Mouse (Mus musculus): ENCODE data around the gene Clec2e. TPM values are rescaled to one million over a fixed set of nuclear protein-coding genes. Genes with fewer than 3 reads are reported as not detected.
"Not testable (repeated sequence)": the region's sequence is repeated elsewhere in the genome, so short reads cannot be mapped to it uniquely, and the experiment has no call there.

Gene Clec2e
- under 1 TPM; 0.15 to 0.36 TPM for total RNA-seq (2021)
- long read RNA-seq, experiment 1: 0 reads
- long read RNA-seq, experiment 2: 0 reads

- not testable (repeated sequence) for DNase-seq
These were observed at the start of gene Clec2e for GRCm38 (mm10) chr6:129100794-129101193. Clec2e (minus strand) TSS chr6:129100913.

GRCm38 (mm10) chr6:129146812-129147211 is 46.1 kb upstream of the Clec2e start:
- DNase-seq: no peak
- intact Hi-C loops (cut with DNase I): no loop called here

More at GRCm38 (mm10) chr6:129100794-129101193, at the start of gene Clec2e:
- intact Hi-C loops (cut with DNase I): not testable (repeated sequence)

GRCm38 (mm10) chr6:129132604-129133341 is 32.1 kb upstream of the Clec2e start:
- no peak for DNase-seq
- intact Hi-C loops (cut with DNase I): no loop called here

- intact Hi-C loops (cut with DNase I): no loop called here
- no peak for DNase-seq
These were observed 26.1 kb upstream of the Clec2e start for GRCm38 (mm10) chr6:129126861-129127260.

- intact Hi-C loops (cut with DNase I); DNase-seq: not testable (repeated sequence)
These were observed 23.8 kb upstream of the Clec2e start for GRCm38 (mm10) chr6:129124531-129124930.

GRCm38 (mm10) chr6:129116223-129116622 is 15.5 kb upstream of the Clec2e start:
- no peak for DNase-seq
- intact Hi-C loops (cut with DNase I): no loop called here

- intact Hi-C loops (cut with DNase I); DNase-seq: not testable (repeated sequence)
These were observed 13.5 kb upstream of the Clec2e start for GRCm38 (mm10) chr6:129114237-129114636.

GRCm38 (mm10) chr6:129113769-129114168 is 13.1 kb upstream of the Clec2e start:
- intact Hi-C loops (cut with DNase I): no loop called here
- DNase-seq: no peak

- DNase-seq: no peak
- intact Hi-C loops (cut with DNase I): no loop called here
These were observed 12.4 kb upstream of the Clec2e start for GRCm38 (mm10) chr6:129113030-129113673.

- no peak for DNase-seq
- intact Hi-C loops (cut with DNase I): no loop called here
These were observed 11.8 kb upstream of the Clec2e start for GRCm38 (mm10) chr6:129112526-129112925.

GRCm38 (mm10) chr6:129107916-129108315 is 7.2 kb upstream of the Clec2e start:
- DNase-seq: no peak
- intact Hi-C loops (cut with DNase I): no loop called here

GRCm38 (mm10) chr6:129102858-129103555 is 2.3 kb upstream of the Clec2e start:
- DNase-seq: no peak
- intact Hi-C loops (cut with DNase I): no loop called here

- intact Hi-C loops (cut with DNase I): no loop called here
- DNase-seq: no peak
These were observed 891 bp upstream of the Clec2e start for GRCm38 (mm10) chr6:129101604-129102003.

GRCm38 (mm10) chr6:129097929-129098328 is 2.8 kb downstream of the Clec2e start:
- intact Hi-C loops (cut with DNase I): loop anchor here (2.0 to 10.0 kb wide), 2 partner anchors 147 to 243 kb away; no protein-coding TSS in a partner anchor
- DNase-seq: no peak

GRCm38 (mm10) chr6:129095166-129095565 is 5.5 kb downstream of the Clec2e start:
- intact Hi-C loops (cut with DNase I): loop anchor here (10.0 kb wide), 1 partner anchor 240 kb away; no protein-coding TSS in a partner anchor
- no peak for DNase-seq

- DNase-seq: not testable (repeated sequence)
- intact Hi-C loops (cut with DNase I): loop anchor here (2.0 to 5.0 kb wide), 2 partner anchors 168 to 279 kb away; no protein-coding TSS in a partner anchor
These were observed 12.1 kb downstream of the Clec2e start for GRCm38 (mm10) chr6:129088596-129088995.

- intact Hi-C loops (cut with DNase I): loop anchor here (2.0 to 5.0 kb wide), 2 partner anchors 169 to 279 kb away; no protein-coding TSS in a partner anchor
- DNase-seq: no peak
These were observed 12.6 kb downstream of the Clec2e start for GRCm38 (mm10) chr6:129088161-129088560.

GRCm38 (mm10) chr6:129086031-129086430 is 14.7 kb downstream of the Clec2e start:
- intact Hi-C loops (cut with DNase I): loop anchor here (5.0 kb wide), 1 partner anchor 281 kb away; no protein-coding TSS in a partner anchor
- DNase-seq: not testable (repeated sequence)

GRCm38 (mm10) chr6:129085098-129085497 is 15.6 kb downstream of the Clec2e start:
- intact Hi-C loops (cut with DNase I): loop anchor here (5.0 kb wide), 1 partner anchor 282 kb away; no protein-coding TSS in a partner anchor
- no peak for DNase-seq

GRCm38 (mm10) chr6:129066986-129067385 is 33.7 kb downstream of the Clec2e start:
- intact Hi-C loops (cut with DNase I): no loop called here
- no peak for DNase-seq

GRCm38 (mm10) chr6:129066530-129066929 is 34.2 kb downstream of the Clec2e start:
- intact Hi-C loops (cut with DNase I): no loop called here
- no peak for DNase-seq

All from gastrocnemius, postnatal 36 days (tissue).